Mouse (Mus musculus): ENCODE measurements around the gene Agap1.

DNA sequence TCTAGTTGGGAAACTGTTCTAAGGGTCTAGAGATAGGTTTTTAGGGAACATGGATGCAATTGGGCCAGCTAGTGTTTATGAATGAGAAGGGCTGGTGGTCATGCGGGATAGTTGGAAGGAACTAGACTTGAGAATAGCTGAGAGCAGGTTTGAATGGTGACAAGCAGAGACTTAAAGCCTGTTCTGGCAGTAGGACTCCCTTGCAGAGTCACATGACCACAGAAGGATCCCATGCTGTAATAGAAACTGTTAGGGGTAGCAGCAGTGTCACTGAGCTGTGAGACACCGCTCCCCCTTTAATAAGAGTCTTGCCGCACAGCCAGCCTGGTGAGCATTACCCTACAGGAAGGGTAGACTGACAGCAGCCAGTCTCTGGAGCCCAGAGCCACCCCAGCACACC, 201.6 kb downstream of the Agap1 start:
- no peak for TF ChIP-seq POLR2A (IDR thresholded peaks at IDR 0.05; ENCODE audit: low read depth, low read length)
- no peak for TF ChIP-seq CTCF (conservative IDR thresholded peaks at IDR 0.05; ENCODE audit: insufficient read depth, insufficient read length, low read depth, low read length)

All from kidney, adult 2 months (tissue).